Mouse (Mus musculus) heart, adult 18-20 months (tissue): Measurements from ENCODE around the gene Olfr1356. TPM values are rescaled to one million over a fixed set of nuclear protein-coding genes. Genes with fewer than 3 reads are reported as not detected.
"Not testable (repeated sequence)": the region's sequence is repeated elsewhere in the genome, so short reads cannot be mapped to it uniquely, and the experiment has no call there.

Experiments used
- DNase-seq, 2 experiments: peaks; one replicate each; pipeline ENCODE4 v3.0.0; 2021 to 2022; ENCODE audit warnings: mixed read lengths in 1 of 2
- long read RNA-seq, 2 experiments: library from polyadenylated mRNA; stranded (forward); transcript quantifications; one replicate each; pipeline ENCODE4 v2.0.0; 2021
- total RNA-seq, 2 experiments: library from RNA; stranded (reverse); gene quantifications; 2 replicates each; pipeline ENCODE4 v1.2.3; 2021

The Olfr1356 gene
- total RNA-seq = not detected
- long read RNA-seq, experiment 1 = 0 reads
- long read RNA-seq, experiment 2 = 0 reads

GRCm38 (mm10) chr10:78852066-78852465 is at the start of gene Olfr1356:
Gene Olfr1356 (minus strand): TSS chr10:78852166.
- no peak for DNase-seq

GRCm38 (mm10) chr10:78875240-78875639 is 23.3 kb upstream of the Olfr1356 start, which contains the start of gene Olfr1355:
Gene Olfr1355 (plus strand): TSS chr10:78875540.
- DNase-seq = no peak

- not testable (repeated sequence) for DNase-seq
Observed at GRCm38 (mm10) chr10:78840456-78840855, 11.5 kb downstream of the Olfr1356 start.

DNA sequence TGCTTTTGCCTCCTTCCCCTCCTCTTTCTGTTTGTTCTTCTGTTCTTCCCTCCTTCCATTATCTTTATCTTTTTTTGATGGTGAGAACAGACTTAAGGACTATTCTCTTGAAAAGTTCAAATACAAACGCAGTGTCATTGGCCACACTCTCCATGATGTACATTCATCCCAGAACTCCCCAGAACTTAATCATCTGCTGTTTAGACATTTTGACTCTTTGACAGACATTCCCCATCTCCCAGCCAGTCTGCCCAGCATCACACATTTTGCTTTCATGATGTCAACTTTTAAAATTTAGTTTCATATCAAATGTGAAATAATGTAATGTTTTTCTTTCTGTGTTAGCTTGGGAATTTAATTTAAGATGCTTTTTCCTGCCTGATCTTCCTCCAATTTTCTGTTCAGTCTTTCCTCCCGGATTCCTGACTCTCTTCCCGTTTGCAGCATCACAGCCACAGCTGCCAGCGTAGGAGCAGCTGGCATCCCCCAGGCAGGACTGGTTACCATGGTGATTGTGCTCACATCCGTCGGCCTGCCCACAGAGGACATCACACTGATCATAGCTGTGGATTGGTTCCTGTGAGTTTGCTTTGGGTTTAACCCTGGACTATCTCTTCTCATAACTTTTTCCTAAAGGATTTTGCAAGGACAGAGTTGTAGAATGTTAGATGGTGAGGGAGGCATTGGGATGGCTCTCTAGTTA is 39.5 kb downstream of the Olfr1356 start:
- no peak for DNase-seq

GRCm38 (mm10) chr10:78801449-78801848 is 50.5 kb downstream of the Olfr1356 start:
- no peak for DNase-seq

Other genes starting within 250 kb of the Olfr1356 start
- not detected for gene Olfr1357, start 234.1 kb downstream of the Olfr1356 start, total RNA-seq
- gene Casp14, start 133.9 kb downstream of the Olfr1356 start, total RNA-seq = not detected
- not detected for gene Ccdc105, start 99.1 kb downstream of the Olfr1356 start, total RNA-seq
- gene Slc1a6, start 71.7 kb downstream of the Olfr1356 start, total RNA-seq = not detected
- not detected for gene Olfr1355, start 23.4 kb upstream of the Olfr1356 start, total RNA-seq
- gene Olfr1354, start 61.0 kb upstream of the Olfr1356 start, total RNA-seq = not detected
- gene Olfr8, start 98.5 kb upstream of the Olfr1356 start, total RNA-seq = not detected
- not detected for gene Olfr1353, start 111.1 kb upstream of the Olfr1356 start, total RNA-seq
- gene Olfr1352, start 128.9 kb upstream of the Olfr1356 start, total RNA-seq = not detected
- gene Olfr1351, start 160.3 kb upstream of the Olfr1356 start, total RNA-seq = not detected
- gene Olfr57, start 176.6 kb upstream of the Olfr1356 start, total RNA-seq = not detected
- 1 to 10 TPM; 8.0 to 8.5 TPM for gene 2610008E11Rik, start 245.4 kb upstream of the Olfr1356 start, total RNA-seq